Mouse (Mus musculus): Measurements from ENCODE around the gene Aldh1a1. TPM values are rescaled to one million over a fixed set of nuclear protein-coding genes. Genes with fewer than 3 reads are reported as not detected.
"Not testable (repeated sequence)": the region's sequence is repeated elsewhere in the genome, so short reads cannot be mapped to it uniquely, and the experiment has no call there.

The Aldh1a1 gene
- total RNA-seq (2021) = 10 to 100 TPM; 34.4 to 54.5 TPM
- long read RNA-seq, experiment 1, transcript Aldh1a1-206 (16 exons, 2,358 nt) = major isoform, 18 of 58 reads
- long read RNA-seq, experiment 1, partial matches to known transcripts = 3 of 58 reads
- long read RNA-seq, experiment 1, other reads (novel, unspliced or antisense) = 34 of 58 reads
- long read RNA-seq, experiment 2, transcript Aldh1a1-206 (16 exons, 2,358 nt) = major isoform, 18 of 55 reads
- long read RNA-seq, experiment 2, partial matches to known transcripts = 5 of 55 reads
- long read RNA-seq, experiment 2, other reads (novel, unspliced or antisense) = 30 of 55 reads

- DNase-seq (ENCODE audit: low spot score in 2 of 2) = peak in 1 of 2 experiments; percentile 11
Observed at GRCm38 (mm10) chr19:20492491-20492890, at the start of gene Aldh1a1. Gene Aldh1a1, plus strand, starts transcription at chr19:20492715.

GRCm38 (mm10) chr19:20447807-20448206, 44.7 kb upstream of the Aldh1a1 start:
- no peak for DNase-seq (ENCODE audit: low spot score in 2 of 2)

GRCm38 (mm10) chr19:20449546-20449945, 43.0 kb upstream of the Aldh1a1 start:
- DNase-seq (ENCODE audit: low spot score in 2 of 2) = peak; percentile 9 to 19

- DNase-seq (ENCODE audit: low spot score in 2 of 2) = no peak
Observed at GRCm38 (mm10) chr19:20451045-20451444, 41.5 kb upstream of the Aldh1a1 start.

- DNase-seq (ENCODE audit: low spot score in 2 of 2) = no peak
Observed at GRCm38 (mm10) chr19:20484497-20484896, 8.0 kb upstream of the Aldh1a1 start.

GRCm38 (mm10) chr19:20491950-20492349, 565 bp upstream of the Aldh1a1 start:
- DNase-seq (ENCODE audit: low spot score in 2 of 2) = no peak

- DNase-seq (ENCODE audit: low spot score in 2 of 2) = no peak
Observed at GRCm38 (mm10) chr19:20496476-20496875, 4.0 kb downstream of the Aldh1a1 start.

- no peak for DNase-seq (ENCODE audit: low spot score in 2 of 2)
Observed at GRCm38 (mm10) chr19:20505359-20505758, 12.8 kb downstream of the Aldh1a1 start.

- no peak for DNase-seq (ENCODE audit: low spot score in 2 of 2)
Observed at GRCm38 (mm10) chr19:20506936-20507615, 14.6 kb downstream of the Aldh1a1 start.

GRCm38 (mm10) chr19:20508609-20509008, 16.1 kb downstream of the Aldh1a1 start:
- no peak for DNase-seq (ENCODE audit: low spot score in 2 of 2)

- DNase-seq (ENCODE audit: low spot score in 2 of 2) = no peak
Observed at GRCm38 (mm10) chr19:20511971-20512370, 19.5 kb downstream of the Aldh1a1 start.

GRCm38 (mm10) chr19:20513181-20513580, 20.7 kb downstream of the Aldh1a1 start:
- DNase-seq (ENCODE audit: low spot score in 2 of 2) = no peak

GRCm38 (mm10) chr19:20513688-20514361, 21.3 kb downstream of the Aldh1a1 start:
- DNase-seq (ENCODE audit: low spot score in 2 of 2) = no peak

- DNase-seq (ENCODE audit: low spot score in 2 of 2) = no peak
Observed at GRCm38 (mm10) chr19:20516481-20516880, 24.0 kb downstream of the Aldh1a1 start.

- not testable (repeated sequence) for DNase-seq (ENCODE audit: low spot score in 2 of 2)
Observed at GRCm38 (mm10) chr19:20529156-20529555, 36.6 kb downstream of the Aldh1a1 start.

- DNase-seq (ENCODE audit: low spot score in 2 of 2) = no peak
Observed at GRCm38 (mm10) chr19:20529921-20530696, 37.6 kb downstream of the Aldh1a1 start.

GRCm38 (mm10) chr19:20536538-20536937, 44.0 kb downstream of the Aldh1a1 start:
- DNase-seq (ENCODE audit: low spot score in 2 of 2) = peak; percentile 48 to 62

GRCm38 (mm10) chr19:20541044-20541443, 48.5 kb downstream of the Aldh1a1 start:
- no peak for DNase-seq (ENCODE audit: low spot score in 2 of 2)

GRCm38 (mm10) chr19:20541924-20542323, 49.4 kb downstream of the Aldh1a1 start:
- DNase-seq (ENCODE audit: low spot score in 2 of 2) = no peak

GRCm38 (mm10) chr19:20543816-20544215, 51.3 kb downstream of the Aldh1a1 start:
- DNase-seq (ENCODE audit: low spot score in 2 of 2) = no peak

GRCm38 (mm10) chr19:20544941-20545340, 52.4 kb downstream of the Aldh1a1 start:
- no peak for DNase-seq (ENCODE audit: low spot score in 2 of 2)

Data from left cerebral cortex, adult 18-20 months (tissue).